ENCODE assay signal across 19 mouse cellular contexts in the genomic region with DNA sequence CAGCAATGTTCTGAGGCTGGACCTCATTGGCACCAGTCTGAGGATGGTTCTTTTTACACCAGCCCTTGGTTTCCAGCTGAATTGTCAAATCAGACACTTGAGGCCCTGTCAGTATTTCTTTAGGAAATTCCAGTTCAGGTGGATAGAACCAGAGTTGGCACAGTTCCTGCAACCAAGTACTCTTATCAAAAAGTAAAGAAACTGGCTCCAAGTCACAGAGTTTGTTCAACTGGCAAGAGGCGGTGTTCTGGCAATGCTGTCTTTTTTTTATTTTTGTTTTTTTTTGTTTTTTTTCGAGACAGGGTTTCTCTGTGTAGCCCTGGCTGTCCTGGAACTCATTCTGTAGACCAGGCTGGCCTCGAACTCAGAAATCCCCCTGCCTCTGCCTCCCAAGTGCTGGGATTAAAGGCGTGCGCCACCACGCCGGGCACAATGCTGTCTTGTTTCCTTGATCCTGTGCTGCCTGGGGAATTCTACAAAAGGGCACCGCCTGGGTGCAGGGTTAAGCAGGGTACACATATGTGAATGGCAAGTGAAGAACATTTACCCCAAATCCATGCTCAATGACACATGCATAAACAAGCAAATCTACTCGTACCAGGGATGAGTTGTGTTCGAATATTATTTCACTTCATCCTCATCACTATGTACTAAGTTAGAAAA. TPM values are rescaled to one million over a fixed set of nuclear protein-coding genes. Genes with fewer than 3 reads are reported as not detected.
DNase-seq lines count a peak whose midpoint lies in the region; ATAC-seq and TF ChIP-seq lines count a peak whose summit lies in the region.
"Had no signal": no experiment of that assay in that cellular context is flagged by ENCODE, and none has a peak within 500 bp of the region (broad histone marks: within the 10 kb centered on the region; RNA-seq: fewer than 3 reads in every experiment).

No protein-coding gene starts in this region.

- H3K4me1 ChIP-seq in liver, adult 2 months (ENCODE audit: control insufficient read depth, insufficient read depth, low read length) = peaks cover 3% of the 10 kb centered on the region; the same call in 1 of the 2 replicates
- no peaks in the 10 kb centered on the region; the same call in 1 of the 2 replicates for H3K4me1 ChIP-seq in lung, embryonic 16.5 days (replicated peaks; ENCODE audit: control insufficient read depth, insufficient read depth, low read length)
- H3K4me1 ChIP-seq: heart, embryonic 10.5 days; hindbrain, embryonic 12.5 days had no signal

- no peaks in the 10 kb centered on the region for H3K27me3 ChIP-seq in liver, adult 2 months (ENCODE audit: control insufficient read depth, insufficient read depth, low read length)
- H3K27me3 ChIP-seq in lung, embryonic 16.5 days (ENCODE audit: control insufficient read depth, insufficient read depth, low read depth, low read length) = no peaks in the 10 kb centered on the region
- H3K27me3 ChIP-seq: hindbrain, embryonic 12.5 days had no signal

- H3K36me3 ChIP-seq in liver, adult 2 months (ENCODE audit: control insufficient read depth, insufficient read depth, low read length) = no peaks in the 10 kb centered on the region
- no peaks in the 10 kb centered on the region for H3K36me3 ChIP-seq in lung, embryonic 16.5 days (ENCODE audit: control insufficient read depth, insufficient read depth, low read length)
- H3K36me3 ChIP-seq: embryonic facial prominence, embryonic 10.5 days; heart, embryonic 10.5 days; hindbrain, embryonic 12.5 days had no signal

- peak; percentile 15; the same call in 1 of the 2 replicates for ATAC-seq in lung, embryonic 16.5 days (ENCODE audit: low read depth)
- ATAC-seq: forebrain, embryonic 13.5 days; forebrain, postnatal 0 days; hindbrain, embryonic 16.5 days had no signal

- no peak overlapping the region for H3K9ac ChIP-seq in liver, adult 2 months (ENCODE audit: low read depth, low read length)
- H3K9ac ChIP-seq in lung, embryonic 16.5 days (ENCODE audit: low read length) = no peak overlapping the region
- H3K9ac ChIP-seq: forebrain, embryonic 13.5 days; forebrain, postnatal 0 days; hindbrain, embryonic 12.5 days had no signal

- TF ChIP-seq CTCF in liver, adult 2 months (IDR thresholded peaks at IDR 0.05; ENCODE audit: low read depth, low read length) = no peak

- H3K4me3 ChIP-seq in liver, adult 2 months (ENCODE audit: insufficient read depth, low read depth, low read length) = no peak overlapping the region
- H3K4me3 ChIP-seq in lung, embryonic 16.5 days (ENCODE audit: low read length) = no peak overlapping the region
- H3K4me3 ChIP-seq: embryonic facial prominence, embryonic 10.5 days; forebrain, embryonic 13.5 days; heart, embryonic 10.5 days; hindbrain, embryonic 12.5 days had no signal

- H3K79me2 ChIP-seq in liver, adult 2 months (ENCODE audit: control insufficient read depth, insufficient read depth, low read length) = no peaks in the 10 kb centered on the region

- H3K9me3 ChIP-seq in lung, embryonic 16.5 days (ENCODE audit: control insufficient read depth, low read length) = no peaks in the 10 kb centered on the region
- H3K9me3 ChIP-seq: embryonic facial prominence, embryonic 10.5 days; forebrain, embryonic 13.5 days; heart, embryonic 10.5 days; hindbrain, embryonic 12.5 days had no signal

- no peak for TF ChIP-seq POLR2A in liver, adult 2 months (IDR thresholded peaks at IDR 0.05; ENCODE audit: extremely low read depth, insufficient read depth, low read length)

- H3K27ac ChIP-seq in liver, adult 2 months (replicated peaks; ENCODE audit: insufficient read depth, low read depth, low read length) = no peak overlapping the region; the same call in 1 of the 2 replicates
- H3K27ac ChIP-seq in lung, embryonic 16.5 days (ENCODE audit: low read length) = peak overlapping the region; percentile 64
- H3K27ac ChIP-seq: embryonic facial prominence, embryonic 10.5 days; forebrain, embryonic 13.5 days; heart, embryonic 10.5 days; hindbrain, embryonic 12.5 days had no signal

- DNase-seq in liver, adult 2 months (ENCODE audit: extremely low read depth, low read depth, low spot score) = peak; percentile 87
- no peak for DNase-seq in liver
- DNase-seq in lung, postnatal 14 days = peak; percentile 63
- no peak for DNase-seq in layer of hippocampus, postnatal 25 days (ENCODE audit: extremely low spot score in 1 of 2, low spot score in 1 of 2)
- no peak for DNase-seq in urinary bladder, adult 18-20 months (ENCODE audit: low spot score in 2 of 2)
- DNase-seq in adrenal gland, adult (ENCODE audit: inconsistent age in 2 of 2, low spot score in 1 of 2) = no peak
- DNase-seq: adrenal gland, postnatal 10 days; cerebellum, adult 11 months; cerebellum, adult 8-10 months; forebrain, postnatal 0 days; gastrocnemius, postnatal 14 days; heart, postnatal 10 days; heart, postnatal 4 days had no signal

- WGBS in liver, adult 2 months = 49% methylated on average over 10 of the region's 10 CpGs
- WGBS in lung, embryonic 16.5 days = 61% methylated on average over 10 of the region's 10 CpGs

- H3K4me2 ChIP-seq in lung, embryonic 16.5 days (ENCODE audit: low read depth, low read length) = no peak overlapping the region; the same call in 1 of the 2 replicates
- H3K4me2 ChIP-seq: forebrain, embryonic 13.5 days; hindbrain, embryonic 12.5 days had no signal

RNA-seq across cellular contexts. Expression of a gene that starts 4.3 kb away (rescaled TPM):
- total RNA-seq in liver, adult 2 months (2014; rRNA removed) = 39.3 and 48.7 TPM in 2 replicates
- 43.9 and 64.1 TPM in 2 replicates for polyA plus RNA-seq in liver, adult 2 months (2012; rRNA removed)
- 150 and 170 TPM in 2 replicates for polyA plus RNA-seq in lung, embryonic 16.5 days (2015; fragmentation: Nextera tagmentation; extraction: Ambion mirVana)
- total RNA-seq in layer of hippocampus, postnatal 25 days (2021) = 100 to 1,000 TPM; 159 to 170 TPM

RNA-seq across cellular contexts. Expression of a gene that starts 25.1 kb away (rescaled TPM):
- total RNA-seq in liver, adult 2 months (2014; rRNA removed) = 58.6 and 63.7 TPM in 2 replicates
- polyA plus RNA-seq in liver, adult 2 months (2012; rRNA removed) = 81.0 and 92.0 TPM in 2 replicates
- 91.1 and 92.7 TPM in 2 replicates for polyA plus RNA-seq in lung, embryonic 16.5 days (2015; fragmentation: Nextera tagmentation; extraction: Ambion mirVana)
- total RNA-seq in layer of hippocampus, postnatal 25 days (2021) = 10 to 100 TPM; 69.7 to 69.9 TPM

Comparison
In these comparisons a context has a peak if more than half of its experiments do, and no peak if none do; other contexts are left out.
1. DNase-seq: peak in liver, adult 2 months (single experiment) and lung, postnatal 14 days (single experiment); none in liver (single experiment), layer of hippocampus, postnatal 25 days (0 of 2), urinary bladder, adult 18-20 months (0 of 2) and adrenal gland, adult (0 of 2).